Mouse (Mus musculus): ENCODE results near the gene Zbp1.

The Zbp1 gene

DNA sequence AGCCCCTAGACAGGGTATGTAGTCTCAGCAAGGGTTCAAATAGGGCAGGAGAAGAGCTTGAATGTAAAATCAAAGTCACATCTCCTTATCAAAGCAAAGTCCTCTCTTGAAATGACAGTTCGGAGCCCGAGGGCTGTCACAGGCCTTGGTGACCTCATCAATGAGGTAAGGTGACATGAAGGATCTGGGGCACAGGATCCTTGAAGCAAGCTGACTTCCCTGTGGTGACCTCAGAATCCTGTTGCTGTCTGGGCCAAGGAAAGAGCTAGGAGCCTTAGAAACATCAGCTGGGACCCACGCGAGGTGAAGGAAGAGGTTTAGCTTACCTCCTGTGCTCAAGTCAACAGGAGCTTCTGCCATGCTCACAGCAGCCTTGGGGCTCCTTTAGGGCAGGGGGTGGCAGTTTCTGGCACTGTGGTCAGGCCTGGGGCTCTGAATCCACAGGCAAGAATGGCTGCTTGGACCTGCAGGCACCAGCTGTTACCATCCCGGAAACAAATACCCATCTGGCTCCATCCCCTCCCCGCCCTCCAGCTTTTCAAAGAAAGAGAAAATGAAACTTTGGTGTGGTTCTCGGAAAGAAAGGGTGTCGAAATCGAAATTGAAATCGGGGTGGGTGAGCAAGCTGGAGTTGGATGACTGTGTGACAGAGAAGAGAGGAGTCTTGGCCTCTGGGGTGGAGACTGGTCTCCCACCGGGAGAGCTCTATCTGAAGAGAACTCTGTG, at the start of gene Zbp1:
TSS of gene Zbp1 (minus strand) at position 508 of the 726 bp plus-strand sequence.
- H3K27me3 ChIP-seq (ENCODE audit: control insufficient read depth, insufficient read depth, low read length, poor library complexity, severe bottlenecking) = no peaks in the 10 kb centered on the region
- H3K36me3 ChIP-seq (ENCODE audit: control insufficient read depth, insufficient read depth, low read length, poor library complexity, severe bottlenecking) = no peaks in the 10 kb centered on the region; the same call in 1 of the 2 replicates
- DNase-seq (ENCODE audit: low read depth, low spot score) = peak; percentile 82

DNA sequence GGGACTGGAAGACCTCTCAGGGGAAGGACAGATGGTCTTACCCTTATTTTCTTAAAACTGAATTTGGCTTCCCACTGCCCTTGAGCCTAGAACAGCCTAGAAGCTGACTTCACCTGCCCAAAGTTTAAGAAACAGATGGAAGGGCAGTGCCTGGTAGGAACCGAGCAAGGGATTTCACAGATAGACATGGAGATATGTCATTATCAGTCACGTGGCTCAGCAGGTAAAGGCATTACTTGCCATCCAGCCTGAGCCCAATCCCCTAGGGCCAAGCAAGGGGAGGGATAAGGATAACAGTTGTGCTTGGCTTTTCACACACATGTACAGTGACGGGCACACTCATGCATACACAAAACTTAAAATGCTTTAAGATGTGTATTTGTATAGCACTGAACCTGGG, 48.8 kb upstream of the Zbp1 start:
- H3K27me3 ChIP-seq (ENCODE audit: control insufficient read depth, insufficient read depth, low read length, poor library complexity, severe bottlenecking) = no peaks in the 10 kb centered on the region
- no peaks in the 10 kb centered on the region for H3K36me3 ChIP-seq (ENCODE audit: control insufficient read depth, insufficient read depth, low read length, poor library complexity, severe bottlenecking)
- DNase-seq (ENCODE audit: low read depth, low spot score) = no peak

DNA sequence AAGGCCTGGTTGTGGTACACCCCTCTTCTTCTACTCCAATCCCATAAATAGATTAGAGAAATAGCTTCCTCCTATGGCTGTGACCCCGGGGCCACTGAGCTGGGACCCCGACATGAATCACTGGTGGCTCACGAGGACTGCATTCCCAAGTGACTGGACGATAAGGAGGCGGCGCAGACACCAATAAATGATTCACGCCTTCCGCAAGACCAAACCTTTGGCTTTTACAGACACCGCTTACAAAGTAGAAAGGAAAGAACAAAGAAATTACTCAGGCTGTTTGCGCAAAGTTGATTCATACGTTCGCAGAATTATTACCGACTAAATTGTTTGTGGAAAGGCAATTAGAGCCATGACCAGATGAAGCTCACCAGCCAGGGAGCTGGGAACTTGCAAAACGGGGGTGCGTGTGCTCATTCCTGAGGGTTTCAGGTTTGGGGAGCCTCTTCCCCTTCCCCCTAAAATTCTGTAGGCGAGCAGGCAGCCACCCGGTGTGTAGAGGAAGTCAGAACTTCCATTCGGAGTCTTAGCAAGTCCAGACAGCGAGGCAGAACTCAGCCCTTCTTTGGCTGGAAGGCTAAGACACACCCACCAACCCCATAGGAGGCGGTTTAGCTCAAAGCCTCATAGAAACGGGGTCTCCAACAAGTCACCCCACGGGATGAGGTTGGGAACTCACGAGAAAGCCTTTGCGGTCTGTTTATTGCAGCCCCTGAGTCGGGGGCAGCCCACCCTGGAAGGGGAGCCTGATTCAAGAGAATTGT, 47.8 kb upstream of the Zbp1 start:
- no peak for DNase-seq (ENCODE audit: low read depth, low spot score)
- no peaks in the 10 kb centered on the region for H3K36me3 ChIP-seq (ENCODE audit: control insufficient read depth, insufficient read depth, low read length, poor library complexity, severe bottlenecking)
- no peaks in the 10 kb centered on the region for H3K27me3 ChIP-seq (ENCODE audit: control insufficient read depth, insufficient read depth, low read length, poor library complexity, severe bottlenecking)

DNA sequence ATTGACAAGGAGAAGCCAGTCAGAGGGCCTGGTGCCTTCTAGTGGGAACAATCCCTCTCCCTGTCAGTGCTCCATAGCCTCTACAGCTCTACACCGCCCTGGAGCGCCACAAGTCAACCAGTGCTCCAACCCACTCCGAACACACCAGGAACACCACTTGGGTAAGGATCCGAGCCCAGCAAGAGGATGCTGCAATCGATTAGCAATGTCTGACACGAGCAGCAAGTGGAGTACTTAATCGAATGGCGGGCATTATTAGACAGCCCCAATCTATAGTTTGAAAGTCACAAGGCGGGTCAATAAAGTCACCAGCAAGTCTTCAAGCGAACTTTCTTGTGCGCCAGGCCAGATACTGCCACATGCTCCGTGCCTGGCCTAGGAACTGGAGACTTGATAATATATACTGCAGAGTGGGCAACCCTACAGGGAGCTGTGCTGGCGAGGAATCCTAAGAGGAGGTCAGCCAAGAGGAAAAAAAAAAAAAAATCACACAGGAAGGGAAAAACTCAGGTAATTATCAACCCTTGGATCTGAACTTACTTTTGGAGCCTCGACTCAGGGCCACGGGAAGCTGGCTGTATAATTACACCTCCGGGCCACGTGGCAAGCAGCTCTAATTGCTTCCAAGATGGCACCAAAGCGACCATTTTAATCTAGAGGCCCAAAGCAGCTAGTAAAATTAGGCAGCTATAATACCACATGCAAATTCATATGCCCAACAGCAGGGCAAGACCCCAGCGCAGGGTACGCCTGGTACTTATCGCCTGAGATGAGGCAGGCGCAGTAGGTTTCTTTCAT, 46.9 kb upstream of the Zbp1 start:
- Histone ChIP-seq H3K36me3 (ENCODE audit: control insufficient read depth, insufficient read depth, low read length, poor library complexity, severe bottlenecking) (no peaks in the 10 kb centered on the region), H3K27me3 (ENCODE audit: control insufficient read depth, insufficient read depth, low read length, poor library complexity, severe bottlenecking) (no peaks in the 10 kb centered on the region)
- DNase-seq (ENCODE audit: low read depth, low spot score) = no peak

DNA sequence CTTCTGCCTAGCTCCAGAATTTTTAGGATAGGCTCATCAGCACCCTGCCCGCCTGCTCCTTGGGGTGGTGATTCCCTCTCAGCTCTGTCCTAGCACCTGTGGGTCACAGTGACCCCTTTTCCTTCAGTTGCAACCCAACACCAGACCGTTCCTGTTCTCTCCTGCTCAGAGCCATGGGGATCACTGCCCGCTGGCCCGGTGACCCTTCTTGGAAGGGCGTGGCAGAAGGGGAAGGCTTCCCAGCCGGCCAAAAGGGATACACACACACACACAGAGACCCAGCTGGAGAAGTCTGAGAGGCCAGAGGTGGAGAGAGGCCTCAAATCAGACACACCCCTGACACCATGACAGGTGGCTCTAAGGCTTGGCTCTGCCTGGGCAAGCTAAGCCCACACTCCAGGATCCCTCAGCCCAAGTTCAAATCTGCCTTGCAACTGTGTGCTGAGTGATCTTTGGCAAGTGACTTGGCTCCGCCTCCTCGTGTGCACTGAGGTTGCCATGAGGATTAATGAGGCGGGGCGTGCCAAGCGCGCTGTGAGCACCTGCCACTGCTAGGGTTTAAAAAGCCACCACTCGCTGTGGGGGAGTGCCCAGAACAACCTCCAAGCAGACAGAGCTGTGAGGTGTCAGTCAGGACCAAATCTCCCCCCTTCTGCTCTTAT, 45.9 kb upstream of the Zbp1 start:
- no peaks in the 10 kb centered on the region for H3K36me3 ChIP-seq (ENCODE audit: control insufficient read depth, insufficient read depth, low read length, poor library complexity, severe bottlenecking)
- DNase-seq (ENCODE audit: low read depth, low spot score) = peak; percentile 63
- H3K27me3 ChIP-seq (ENCODE audit: control insufficient read depth, insufficient read depth, low read length, poor library complexity, severe bottlenecking) = no peaks in the 10 kb centered on the region

DNA sequence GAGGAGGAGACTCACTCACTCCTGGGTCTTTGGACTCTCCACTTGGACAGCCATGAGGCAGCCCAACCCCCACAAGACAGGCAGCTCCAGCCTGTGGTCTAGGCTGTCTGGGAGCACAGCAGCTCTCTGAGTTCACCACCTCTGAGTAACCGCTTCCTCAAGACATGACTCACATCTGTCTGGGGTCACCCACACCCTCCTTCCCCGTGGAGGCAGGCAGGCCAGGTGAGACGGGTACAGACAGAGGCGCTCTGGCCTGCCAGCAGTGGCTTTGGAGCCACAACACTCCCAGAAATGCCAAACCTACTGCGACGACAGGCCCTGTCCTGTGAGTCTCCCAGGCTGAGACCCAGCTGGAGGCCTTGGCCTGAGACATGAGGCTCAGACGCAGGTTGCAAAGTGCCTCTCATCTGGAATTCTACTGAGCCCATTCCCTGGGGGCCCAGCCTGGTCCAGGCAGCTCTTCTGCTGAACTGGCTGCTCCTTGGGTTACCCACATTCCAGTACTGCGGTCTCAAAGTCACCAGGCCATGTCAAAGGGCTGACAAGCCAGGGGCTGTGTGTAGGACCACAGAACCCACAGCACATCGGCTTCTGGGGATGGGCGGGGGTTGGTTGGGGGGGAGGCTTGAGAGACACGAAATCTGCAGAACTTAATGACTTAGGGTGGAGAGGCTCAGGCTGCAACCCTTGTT, 45.1 kb upstream of the Zbp1 start:
- no peaks in the 10 kb centered on the region for H3K36me3 ChIP-seq (ENCODE audit: control insufficient read depth, insufficient read depth, low read length, poor library complexity, severe bottlenecking)
- DNase-seq (ENCODE audit: low read depth, low spot score) = peak; percentile 36
- H3K27me3 ChIP-seq (ENCODE audit: control insufficient read depth, insufficient read depth, low read length, poor library complexity, severe bottlenecking) = no peaks in the 10 kb centered on the region

DNA sequence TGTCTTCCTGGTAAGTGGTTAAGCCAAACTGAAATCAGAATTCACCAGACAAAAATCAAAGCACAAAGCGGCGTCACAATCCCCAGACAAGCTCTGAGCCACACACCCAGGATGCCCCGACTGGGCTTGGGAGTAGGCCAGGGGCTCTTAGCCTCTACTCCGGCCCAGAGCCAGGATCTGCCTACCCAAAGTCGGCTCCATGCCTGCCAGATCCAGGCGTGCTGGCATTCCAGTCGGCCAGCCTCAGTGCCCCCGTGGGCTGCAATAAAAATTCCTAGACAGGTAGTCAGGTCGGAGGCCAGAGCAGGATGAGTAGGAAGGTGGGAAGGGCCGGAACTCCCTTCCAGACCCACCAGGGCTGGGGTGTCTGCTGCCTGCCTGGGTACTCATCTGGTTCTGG, 42.8 kb upstream of the Zbp1 start:
- DNase-seq (ENCODE audit: low read depth, low spot score) = no peak
- no peaks in the 10 kb centered on the region for H3K36me3 ChIP-seq (ENCODE audit: control insufficient read depth, insufficient read depth, low read length, poor library complexity, severe bottlenecking)
- no peaks in the 10 kb centered on the region for H3K27me3 ChIP-seq (ENCODE audit: control insufficient read depth, insufficient read depth, low read length, poor library complexity, severe bottlenecking)

DNA sequence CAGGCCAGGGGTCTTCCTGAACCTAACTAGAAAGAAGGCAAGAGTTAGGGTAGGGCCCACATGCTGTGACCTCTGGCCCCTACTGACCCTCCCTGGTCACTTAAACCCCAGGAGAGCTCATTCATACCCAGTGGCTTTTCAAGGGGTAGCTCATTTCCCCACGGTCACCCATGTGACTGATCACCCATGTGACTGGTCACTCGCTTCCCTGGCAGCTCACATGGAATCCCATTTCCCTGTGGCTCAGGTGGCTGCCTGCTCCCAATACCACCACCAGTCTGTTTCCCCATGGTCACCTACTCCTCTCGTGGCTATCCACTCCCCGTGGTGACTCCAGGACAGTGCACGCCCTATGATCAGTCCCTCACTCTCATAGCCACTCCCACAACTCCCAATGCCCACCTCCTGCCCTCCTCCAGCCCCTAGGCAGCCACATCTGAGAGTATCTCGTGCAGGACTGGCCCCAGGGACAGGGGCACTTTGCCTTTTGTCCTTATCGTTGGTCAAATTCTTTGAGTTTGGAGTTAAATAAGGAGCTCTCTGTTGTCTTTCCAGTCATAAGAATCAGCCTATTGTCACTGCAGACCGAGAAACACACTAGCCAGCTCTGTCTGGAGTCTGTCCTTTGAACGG, 39.9 kb upstream of the Zbp1 start:
- Histone ChIP-seq H3K36me3 (ENCODE audit: control insufficient read depth, insufficient read depth, low read length, poor library complexity, severe bottlenecking) (no peaks in the 10 kb centered on the region), H3K27me3 (ENCODE audit: control insufficient read depth, insufficient read depth, low read length, poor library complexity, severe bottlenecking) (no peaks in the 10 kb centered on the region)
- no peak for DNase-seq (ENCODE audit: low read depth, low spot score)

DNA sequence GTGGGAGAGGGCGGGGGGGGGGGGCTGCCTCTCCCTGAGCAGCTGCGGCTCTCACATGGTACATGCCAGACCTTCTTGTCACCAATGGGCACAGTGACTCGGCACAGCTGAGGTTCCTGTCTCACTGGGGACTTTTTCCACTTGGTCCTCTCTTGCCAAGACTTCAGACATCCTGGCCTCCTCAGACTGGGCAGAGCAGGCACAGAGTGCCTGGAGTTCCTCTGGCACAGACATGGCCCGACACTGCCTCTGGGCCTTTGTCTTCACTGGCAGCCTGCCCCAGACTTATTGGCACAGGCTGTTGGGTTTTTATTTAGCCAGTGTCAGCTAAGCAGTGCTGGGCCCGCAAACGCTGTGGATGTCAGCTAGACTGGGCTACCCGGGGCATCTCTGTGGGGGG, 38.9 kb upstream of the Zbp1 start:
- Histone ChIP-seq H3K36me3 (ENCODE audit: control insufficient read depth, insufficient read depth, low read length, poor library complexity, severe bottlenecking) (no peaks in the 10 kb centered on the region), H3K27me3 (ENCODE audit: control insufficient read depth, insufficient read depth, low read length, poor library complexity, severe bottlenecking) (no peaks in the 10 kb centered on the region)
- DNase-seq (ENCODE audit: low read depth, low spot score) = no peak

DNA sequence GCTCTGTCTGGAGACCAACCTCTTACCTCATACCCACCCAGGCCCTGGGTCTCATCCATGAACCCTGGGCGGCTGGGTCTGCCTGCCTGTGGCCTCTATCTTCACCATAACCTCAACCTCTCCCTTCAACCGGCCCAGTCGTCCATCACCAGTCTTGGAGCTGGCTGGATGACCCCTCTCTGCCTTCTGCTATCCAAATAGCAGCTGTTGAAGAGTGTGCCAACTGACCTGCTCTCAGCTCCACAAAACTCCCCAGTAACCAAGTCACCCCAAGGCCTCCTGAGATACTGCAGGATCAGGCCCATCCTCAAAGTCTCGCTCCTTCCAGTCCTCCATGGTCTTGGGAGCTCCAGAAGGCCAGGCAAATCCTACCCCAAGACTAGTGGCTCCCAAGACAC, 37.8 kb upstream of the Zbp1 start:
- Histone ChIP-seq H3K36me3 (ENCODE audit: control insufficient read depth, insufficient read depth, low read length, poor library complexity, severe bottlenecking) (no peaks in the 10 kb centered on the region), H3K27me3 (ENCODE audit: control insufficient read depth, insufficient read depth, low read length, poor library complexity, severe bottlenecking) (no peaks in the 10 kb centered on the region)
- no peak for DNase-seq (ENCODE audit: low read depth, low spot score)

DNA sequence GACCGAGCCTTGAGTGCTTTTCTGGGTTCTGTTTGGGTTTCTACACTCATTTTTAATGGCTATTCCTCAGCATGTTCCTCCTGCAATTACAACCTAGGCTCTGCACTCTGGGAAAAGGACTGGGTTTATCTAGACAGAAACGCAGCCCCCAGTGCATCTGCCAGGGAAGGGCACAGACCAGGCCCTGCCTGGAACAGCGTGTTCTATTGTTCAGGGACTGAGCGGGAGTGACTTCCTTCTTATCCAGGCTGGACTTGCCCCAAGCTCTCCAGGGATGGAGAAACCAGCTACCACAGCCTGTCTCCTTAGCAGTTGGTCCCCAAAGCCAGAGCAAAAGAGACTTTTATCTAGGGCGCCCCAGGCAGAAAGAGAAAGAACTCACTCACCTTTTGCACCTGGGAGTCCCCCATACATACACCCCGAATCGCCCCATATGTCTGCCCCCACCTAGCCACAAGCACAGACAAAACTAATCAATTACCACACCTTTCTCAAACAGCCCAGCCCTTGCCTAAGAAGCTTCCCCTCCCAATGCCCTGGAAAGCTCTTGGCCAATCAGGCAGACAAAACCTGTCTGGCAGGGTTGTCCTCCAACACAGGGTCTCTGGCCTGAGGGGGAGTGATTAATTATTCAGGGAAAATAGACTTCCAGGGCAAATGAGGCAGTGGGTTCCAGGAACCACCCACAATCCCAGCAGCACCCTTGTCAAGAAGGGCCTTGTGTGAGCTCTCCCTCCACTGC, 37.3 kb upstream of the Zbp1 start:
- no peaks in the 10 kb centered on the region for H3K27me3 ChIP-seq (ENCODE audit: control insufficient read depth, insufficient read depth, low read length, poor library complexity, severe bottlenecking)
- no peaks in the 10 kb centered on the region for H3K36me3 ChIP-seq (ENCODE audit: control insufficient read depth, insufficient read depth, low read length, poor library complexity, severe bottlenecking)
- DNase-seq (ENCODE audit: low read depth, low spot score) = no peak

DNA sequence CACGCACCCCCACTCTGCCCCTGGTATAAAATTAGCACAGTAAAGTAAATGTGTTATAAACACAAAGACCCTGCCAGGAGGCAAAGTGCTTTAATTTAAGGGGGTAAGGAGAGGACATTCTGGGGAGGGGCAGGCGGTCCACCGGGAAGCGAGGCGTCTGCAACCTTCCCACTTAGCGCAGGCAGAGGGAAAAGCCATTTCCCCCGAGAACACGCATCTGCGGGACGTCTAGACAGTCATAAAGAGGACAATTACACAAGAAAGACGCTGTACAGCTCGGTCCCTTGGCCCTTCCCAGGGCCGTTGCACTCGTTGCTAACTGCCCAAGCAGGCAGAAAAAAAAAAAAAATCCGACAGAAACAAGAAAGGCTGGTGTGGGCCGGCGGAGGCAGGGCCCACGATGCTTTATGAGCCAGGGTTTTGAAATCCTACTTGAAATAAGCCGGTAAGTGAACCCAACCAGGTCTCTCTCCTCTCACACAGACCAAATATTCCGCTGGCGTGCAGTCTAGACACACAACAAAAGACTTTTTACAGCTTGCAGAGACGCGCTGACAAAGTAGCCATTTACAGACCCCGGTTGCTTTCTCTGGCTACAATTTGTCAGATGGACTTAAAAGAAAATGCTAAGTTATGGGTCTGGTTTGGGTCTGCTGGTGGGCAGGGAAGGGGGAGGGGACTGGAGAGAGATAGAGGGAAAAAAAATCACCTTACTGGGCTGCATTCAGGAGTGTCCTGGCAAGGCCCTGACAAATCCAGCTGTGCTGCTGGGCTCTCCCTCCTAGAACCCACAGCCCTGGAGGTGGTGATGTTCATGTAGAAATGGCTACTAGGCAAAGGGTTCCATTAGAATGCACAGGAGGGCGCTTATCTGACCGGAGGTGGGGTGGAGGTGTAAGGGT, 35.3 kb upstream of the Zbp1 start:
- no peaks in the 10 kb centered on the region for H3K36me3 ChIP-seq (ENCODE audit: control insufficient read depth, insufficient read depth, low read length, poor library complexity, severe bottlenecking)
- DNase-seq (ENCODE audit: low read depth, low spot score) = no peak
- H3K27me3 ChIP-seq (ENCODE audit: control insufficient read depth, insufficient read depth, low read length, poor library complexity, severe bottlenecking) = no peaks in the 10 kb centered on the region

Measured in splenic B cell, adult 2 months (primary cell).